Mouse (Mus musculus) kidney, adult 2 months (tissue): ENCODE data around the gene Ficd.

Experiments used
- CTCF ChIP-seq: fragments of 200-500 bp; conservative IDR thresholded peaks from 2 replicates; pipeline ENCODE4 v1.5.1; 2011; ENCODE audit warnings: low read depth, mild to moderate bottlenecking, control low read depth, low read length, moderate library complexity, mixed read lengths; ENCODE audit not compliant: insufficient read depth, insufficient read length
- POLR2A ChIP-seq: fragments of 200-500 bp; IDR thresholded peaks from one replicate; pipeline ENCODE4 v1.6.1; 2011; ENCODE audit warnings: low read depth, low read length, control low read depth

DNA sequence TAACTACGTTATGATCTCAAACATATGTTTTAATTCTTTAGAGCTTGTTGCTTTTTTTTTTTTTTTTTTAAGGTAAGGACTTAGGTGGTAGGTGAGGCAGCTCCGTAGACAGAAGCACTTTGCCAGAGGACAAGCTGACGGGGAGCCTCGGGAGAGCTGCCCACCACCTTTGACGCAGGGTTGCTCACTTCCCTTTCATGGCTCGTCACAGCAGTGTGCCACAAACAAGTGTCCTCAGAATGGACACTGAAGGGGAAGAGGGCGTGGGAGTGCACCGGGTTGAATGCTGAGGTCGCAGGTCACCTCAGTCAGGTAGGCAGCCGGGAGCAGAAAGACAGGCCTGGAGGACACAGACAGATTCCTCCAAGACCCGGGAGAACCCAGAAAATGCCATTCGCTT lies 10.2 kb upstream of the Ficd start:
- no peak for TF ChIP-seq POLR2A
- no peak for TF ChIP-seq CTCF
